Comparison of ENCODE assay signal across 22 mouse cellular contexts in the genomic region with DNA sequence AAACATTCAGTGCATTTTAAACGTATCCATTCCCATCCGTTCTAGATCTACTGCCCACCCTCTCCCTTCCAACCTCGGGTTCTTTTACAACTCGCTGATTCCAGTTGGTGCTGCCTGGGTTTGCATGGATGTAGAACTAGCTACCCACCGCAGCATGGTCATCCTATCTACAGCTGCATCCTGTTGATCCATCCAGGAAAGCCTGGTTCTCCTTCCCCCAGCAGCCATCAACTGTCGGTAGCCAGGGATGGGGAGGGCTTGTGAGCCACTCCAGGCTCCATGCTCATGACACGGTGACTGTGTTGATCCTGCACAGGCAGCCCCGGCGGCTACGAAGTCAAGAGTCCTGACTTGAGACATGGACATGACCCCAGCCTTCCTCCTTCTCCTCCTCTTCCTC.
"Had no signal": no experiment of that assay in that cellular context is flagged by ENCODE, and none has a peak within 500 bp of the region (broad histone marks: within the 10 kb centered on the region; RNA-seq: fewer than 3 reads in every experiment).

No protein-coding gene starts in this region.

- DNase-seq: gastrocnemius, adult 2 months; gastrocnemius, postnatal 10 days; gastrocnemius, postnatal 25 days; heart, adult 18-20 months; heart, postnatal 4 days; kidney, adult 11 months; kidney, adult 8-10 months; kidney, postnatal 14 days; kidney, postnatal 36 days; layer of hippocampus, adult 9-11 months; layer of hippocampus, postnatal 36 days; left cerebral cortex, postnatal 4 days had no signal

- H3K9ac ChIP-seq: heart, embryonic 12.5 days; hindbrain, embryonic 12.5 days; hindbrain, embryonic 14.5 days; intestine, embryonic 15.5 days; limb, embryonic 13.5 days; limb, embryonic 15.5 days had no signal

- H3K9me3 ChIP-seq: heart, embryonic 10.5 days; heart, embryonic 12.5 days; hindbrain, embryonic 12.5 days; intestine, embryonic 15.5 days; limb, embryonic 13.5 days; limb, embryonic 15.5 days had no signal

- H3K4me2 ChIP-seq: heart, embryonic 12.5 days; hindbrain, embryonic 12.5 days; hindbrain, embryonic 14.5 days; intestine, embryonic 15.5 days; limb, embryonic 13.5 days; limb, embryonic 15.5 days had no signal

- H3K36me3 ChIP-seq: hindbrain, embryonic 12.5 days had no signal

- H3K4me3 ChIP-seq: gastrocnemius, adult 2 months; heart, embryonic 10.5 days; heart, embryonic 12.5 days; hindbrain, embryonic 10.5 days; hindbrain, embryonic 12.5 days; intestine, embryonic 15.5 days; limb, embryonic 13.5 days; limb, embryonic 15.5 days had no signal

- H3K27me3 ChIP-seq: intestine, embryonic 15.5 days had no signal

- H3K27ac ChIP-seq: gastrocnemius, adult 2 months; heart, embryonic 10.5 days; hindbrain, embryonic 10.5 days; hindbrain, embryonic 12.5 days; hindbrain, embryonic 14.5 days; intestine, embryonic 15.5 days; limb, embryonic 13.5 days; limb, embryonic 15.5 days had no signal

- ATAC-seq: hindbrain, embryonic 16.5 days; inflammation-experienced regulatory T-cells, adult 6 months; intestine, embryonic 15.5 days had no signal
